Mouse (Mus musculus) thymus, adult 2 months (tissue): ENCODE measurements around the gene Zfp831.

ENCODE experiments used
- CTCF ChIP-seq: fragments of 200-500 bp; IDR thresholded peaks from 2 replicates; pipeline ENCODE4 v1.5.1; 2012; ENCODE audit warnings: mild to moderate bottlenecking, control low read depth, low read length, moderate library complexity, borderline replicate concordance; ENCODE audit not compliant: control insufficient read depth, poor library complexity, insufficient read depth; ENCODE audit errors: extremely low read depth
- POLR2A ChIP-seq: fragments of 200-500 bp; IDR thresholded peaks from 2 replicates; pipeline ENCODE4 v1.6.1; 2012; ENCODE audit warnings: mild to moderate bottlenecking, low read length, control low read depth, moderate library complexity; ENCODE audit not compliant: control insufficient read depth, poor library complexity, insufficient read depth; ENCODE audit errors: extremely low read depth

DNA sequence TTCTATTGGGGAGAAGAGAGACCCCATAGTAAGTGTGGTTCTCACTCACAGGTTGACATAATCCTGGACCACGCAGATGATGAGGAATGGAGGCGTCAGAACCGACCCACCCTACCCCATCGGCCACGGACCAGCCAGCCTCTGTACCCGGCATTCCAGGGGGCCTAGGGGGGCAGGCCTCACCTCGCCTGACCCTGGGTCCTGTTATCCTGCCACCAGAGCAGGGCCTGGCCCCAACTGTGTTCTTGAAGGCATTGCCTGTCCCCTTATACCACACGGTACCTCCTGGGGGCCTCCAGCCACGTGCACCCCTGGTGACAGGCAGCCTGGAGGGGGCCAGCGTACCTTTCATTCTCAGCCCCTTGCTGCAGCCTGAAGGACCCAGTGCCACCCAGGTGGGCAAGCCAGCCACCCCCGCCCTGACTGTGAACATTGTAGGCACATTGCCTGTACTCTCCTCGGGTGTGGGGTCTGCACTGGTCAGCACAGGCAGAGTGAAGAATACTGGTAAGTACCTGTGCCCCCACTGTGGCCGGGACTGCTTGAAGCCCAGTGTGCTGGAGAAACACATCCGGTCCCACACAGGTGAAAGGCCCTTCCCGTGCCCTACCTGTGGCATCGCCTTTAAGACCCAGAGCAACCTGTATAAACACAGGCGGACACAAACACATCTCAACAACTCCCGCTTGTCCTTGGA, at the start of gene Zfp831:
- no peak for TF ChIP-seq POLR2A
- no peak for TF ChIP-seq CTCF
